Mouse (Mus musculus) neural tube, embryonic 15.5 days (tissue): ENCODE data around the gene Gm13290. TPM values are rescaled to one million over a fixed set of nuclear protein-coding genes. Genes with fewer than 3 reads are reported as not detected.
"Not testable (repeated sequence)": the region's sequence is repeated elsewhere in the genome, so short reads cannot be mapped to it uniquely, and the experiment has no call there.

Experiments
- ATAC-seq: fragments of 200-750 bp; cut with Nextera tagmentation; 2 replicates; pipeline ENCODE4 v1.8.0; 2017; ENCODE audit warnings: mild to moderate bottlenecking, moderate TSS enrichment, moderate library complexity; ENCODE audit not compliant: low FRiP score
- H3K27ac ChIP-seq: fragments of 300-500 bp; sonication (generic); replicated peaks from 2 replicates; pipeline ENCODE4 v1.5.1; 2015; ENCODE audit warnings: mild to moderate bottlenecking, inconsistent platforms
- H3K27me3 ChIP-seq: fragments of 300-500 bp; sonication (generic); replicated peaks from 2 replicates; pipeline ENCODE4 v1.6.1; 2015; ENCODE audit warnings: inconsistent platforms
- H3K36me3 ChIP-seq: fragments of 300-500 bp; sonication (generic); 2 replicates; pipeline ENCODE4 v1.6.1; 2015; ENCODE audit warnings: inconsistent platforms
- H3K4me1 ChIP-seq: fragments of 300-500 bp; sonication (generic); 2 replicates; pipeline ENCODE4 v1.6.1; 2015; ENCODE audit warnings: inconsistent platforms
- H3K4me2 ChIP-seq: fragments of 300-500 bp; sonication (generic); 2 replicates; pipeline ENCODE4 v1.6.1; 2015; ENCODE audit warnings: inconsistent platforms, mild to moderate bottlenecking, moderate library complexity
- H3K4me3 ChIP-seq: fragments of 300-500 bp; sonication (generic); replicated peaks from 2 replicates; pipeline ENCODE4 v1.5.1; 2015; ENCODE audit warnings: mild to moderate bottlenecking, inconsistent platforms
- H3K9ac ChIP-seq: fragments of 300-500 bp; sonication (generic); replicated peaks from 2 replicates; pipeline ENCODE4 v1.6.1; 2015; ENCODE audit warnings: mild to moderate bottlenecking, inconsistent platforms
- H3K9me3 ChIP-seq: fragments of 300-500 bp; sonication (generic); replicated peaks from 2 replicates; pipeline ENCODE4 v1.6.1; 2016; ENCODE audit warnings: inconsistent platforms
- WGBS: fragments of 180-500 bp; shearing (Covaris S2); methylation state at CpG from one replicate; pipeline ENCODE4 v1.1.7; 2015; ENCODE audit warnings: mixed read lengths; 5-methylcytosine and 5-hydroxymethylcytosine counted together
- polyA plus RNA-seq: library from polyadenylated mRNA; unstranded; fragments of >200 nt; fragmentation: Nextera tagmentation; extraction: Ambion mirVana; gene quantifications from 2 replicates; pipeline ENCODE4 v1.2.1, GENCODE M21; 2015

Gene Gm13290
- polyA plus RNA-seq, 1 experiment from 2014 or later, result not detected

- H3K9me3 ChIP-seq, H3K27ac ChIP-seq, H3K4me1 ChIP-seq, ATAC-seq, H3K4me3 ChIP-seq, H3K27me3 ChIP-seq, H3K9ac ChIP-seq, H3K4me2 ChIP-seq, H3K36me3 ChIP-seq: not testable (repeated sequence)
- WGBS, result 0% methylated on average over 1 of the region's 28 CpGs
Observed at GRCm38 (mm10) chr4:88788402-88788801, 14.8 kb downstream of the Gm13290 start, which contains the start of gene Gm13277. Gene Gm13277, plus strand, starts transcription at chr4:88788632.

DNA sequence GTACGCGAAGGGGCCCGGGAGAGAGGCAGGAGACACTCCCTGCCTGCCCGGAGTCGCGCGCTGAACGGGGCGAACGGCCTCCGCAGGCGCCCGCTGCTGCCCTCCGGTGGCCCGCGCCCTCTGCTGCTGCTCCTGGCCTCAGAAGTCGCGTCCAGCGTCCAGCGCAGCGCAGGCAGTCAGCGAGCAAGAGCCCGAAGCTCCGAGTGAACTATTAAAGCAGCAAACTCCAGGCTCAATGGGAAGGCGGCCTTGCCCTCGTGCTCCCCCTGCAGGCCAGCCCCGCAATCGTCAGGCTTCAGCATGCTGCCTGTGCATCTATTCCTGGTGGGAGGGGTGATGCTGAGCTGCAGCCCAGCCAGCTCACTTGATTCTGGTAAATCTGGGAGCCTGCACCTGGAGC lies 17.6 kb downstream of the Gm13290 start, which contains the start of gene Gm13278:
Gene Gm13278, plus strand, starts transcription at position 301 of the 400 bp plus-strand sequence.
- H3K9ac ChIP-seq, H3K27ac ChIP-seq, H3K36me3 ChIP-seq, H3K9me3 ChIP-seq, H3K4me1 ChIP-seq, H3K4me3 ChIP-seq, ATAC-seq, H3K4me2 ChIP-seq, H3K27me3 ChIP-seq: not testable (repeated sequence)
- no CpG with 5 or more reads among the region's 28 CpGs for WGBS

- not testable (repeated sequence) for H3K27me3 ChIP-seq, H3K27ac ChIP-seq, H3K4me3 ChIP-seq, ATAC-seq, H3K9ac ChIP-seq, H3K9me3 ChIP-seq, H3K4me1 ChIP-seq, H3K36me3 ChIP-seq, H3K4me2 ChIP-seq
- WGBS, result 0% methylated on average over 11 of the region's 52 CpGs
Observed at GRCm38 (mm10) chr4:88793936-88794675, 20.5 kb downstream of the Gm13290 start, which contains the start of gene Gm13275. Gene Gm13275, plus strand, starts transcription at chr4:88794487.

GRCm38 (mm10) chr4:88797097-88797496 lies 23.5 kb downstream of the Gm13290 start, which contains the start of gene Gm13279:
Gene Gm13279, plus strand, starts transcription at chr4:88797397.
- not testable (repeated sequence) for H3K4me3 ChIP-seq, H3K9me3 ChIP-seq, H3K36me3 ChIP-seq, H3K4me2 ChIP-seq, H3K9ac ChIP-seq, ATAC-seq, H3K4me1 ChIP-seq, H3K27me3 ChIP-seq, H3K27ac ChIP-seq
- WGBS, result no CpG with 5 or more reads among the region's 28 CpGs

DNA sequence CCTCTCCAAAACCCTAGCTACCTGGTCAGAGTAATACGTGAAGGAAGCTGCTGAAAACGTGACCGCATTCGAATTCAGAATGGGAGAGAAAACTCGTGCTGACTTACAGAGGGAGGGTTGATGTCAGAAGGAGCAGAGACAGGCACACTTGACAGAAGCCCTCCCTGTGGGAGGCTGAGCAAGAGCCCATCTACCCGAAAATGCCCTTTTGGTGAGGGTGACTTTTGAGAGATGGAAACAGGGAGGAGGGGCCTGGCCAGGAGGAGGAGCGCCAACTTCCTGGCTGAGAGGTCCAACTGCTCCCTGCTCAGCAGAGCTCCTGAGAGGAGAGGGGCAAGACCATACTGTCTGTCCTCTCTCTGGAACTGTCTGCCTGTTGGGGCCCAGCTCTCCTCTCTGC lies 25.7 kb downstream of the Gm13290 start, which contains the start of gene Gm13285:
Gene Gm13285, plus strand, starts transcription at position 301 of the 400 bp plus-strand sequence.
- not testable (repeated sequence) for H3K4me3 ChIP-seq, H3K27me3 ChIP-seq, ATAC-seq, H3K4me1 ChIP-seq, H3K27ac ChIP-seq, H3K9me3 ChIP-seq, H3K4me2 ChIP-seq, H3K36me3 ChIP-seq, H3K9ac ChIP-seq
- 13% methylated on average over 5 of the region's 7 CpGs for WGBS

GRCm38 (mm10) chr4:88802954-88803353 lies 29.3 kb downstream of the Gm13290 start, which contains the start of gene Gm13287:
Gene Gm13287, plus strand, starts transcription at chr4:88803254.
- H3K36me3 ChIP-seq, H3K9ac ChIP-seq, H3K27ac ChIP-seq, H3K27me3 ChIP-seq, H3K9me3 ChIP-seq, H3K4me1 ChIP-seq, H3K4me3 ChIP-seq, ATAC-seq, H3K4me2 ChIP-seq: not testable (repeated sequence)
- WGBS, result no CpG with 5 or more reads among the region's 29 CpGs

GRCm38 (mm10) chr4:88805231-88805630 lies 31.6 kb downstream of the Gm13290 start, which contains the start of gene Gm13288:
Gene Gm13288, plus strand, starts transcription at chr4:88805531.
- H3K27me3 ChIP-seq, H3K4me1 ChIP-seq, H3K9me3 ChIP-seq, ATAC-seq, H3K27ac ChIP-seq, H3K36me3 ChIP-seq, H3K9ac ChIP-seq: not testable (repeated sequence)
- H3K4me2 ChIP-seq, result peak within 1 kb of the TSS; percentile 52
- WGBS, result no CpG with 5 or more reads among the region's 8 CpGs
- peak within 1 kb of the TSS; percentile 21; the same call in 1 of the 2 replicates for H3K4me3 ChIP-seq

DNA sequence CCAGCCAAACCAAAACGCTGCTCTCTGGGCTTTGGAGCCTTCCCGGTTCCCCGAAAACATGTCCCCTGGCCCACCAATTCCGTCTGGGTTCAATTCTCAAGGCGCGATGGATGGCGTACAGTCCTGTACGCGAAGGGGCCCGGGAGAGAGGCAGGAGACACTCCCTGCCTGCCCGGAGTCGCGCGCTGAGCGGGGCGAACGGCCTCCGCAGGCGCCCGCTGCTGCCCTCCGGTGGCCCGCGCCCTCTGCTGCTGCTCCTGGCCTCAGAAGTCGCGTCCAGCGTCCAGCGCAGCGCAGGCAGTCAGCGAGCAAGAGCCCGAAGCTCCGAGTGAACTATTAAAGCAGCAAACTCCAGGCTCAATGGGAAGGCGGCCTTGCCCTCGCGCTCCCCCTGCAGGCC lies 32.1 kb downstream of the Gm13290 start:
- not testable (repeated sequence) for H3K4me1 ChIP-seq

GRCm38 (mm10) chr4:88815928-88816327 lies 42.3 kb downstream of the Gm13290 start, which contains the start of gene Ifna7:
Gene Ifna7, plus strand, starts transcription at chr4:88816228.
- H3K27me3 ChIP-seq, result no peaks in the 10 kb centered on the region
- no peaks in the 10 kb centered on the region for H3K4me1 ChIP-seq
- ATAC-seq, result no peak
- H3K36me3 ChIP-seq, result no peaks in the 10 kb centered on the region
- H3K4me3 ChIP-seq, result no peak within 1 kb of the TSS
- H3K9ac ChIP-seq, result no peak within 1 kb of the TSS
- H3K4me2 ChIP-seq, result no peak within 1 kb of the TSS
- H3K27ac ChIP-seq, result no peak within 1 kb of the TSS
- WGBS, result 71% methylated on average over 3 of the region's 3 CpGs
- no peaks in the 10 kb centered on the region for H3K9me3 ChIP-seq

More for the DNA sequence above, 32.1 kb downstream of the Gm13290 start:
- not testable (repeated sequence) for H3K27me3 ChIP-seq, H3K9ac ChIP-seq, ATAC-seq, H3K27ac ChIP-seq, H3K36me3 ChIP-seq, H3K9me3 ChIP-seq
- Histone ChIP-seq H3K4me3 (peak overlapping the region; percentile 21; the same call in 1 of the 2 replicates), H3K4me2 (peak overlapping the region; percentile 52)
- no CpG with 5 or more reads among the region's 34 CpGs for WGBS

DNA sequence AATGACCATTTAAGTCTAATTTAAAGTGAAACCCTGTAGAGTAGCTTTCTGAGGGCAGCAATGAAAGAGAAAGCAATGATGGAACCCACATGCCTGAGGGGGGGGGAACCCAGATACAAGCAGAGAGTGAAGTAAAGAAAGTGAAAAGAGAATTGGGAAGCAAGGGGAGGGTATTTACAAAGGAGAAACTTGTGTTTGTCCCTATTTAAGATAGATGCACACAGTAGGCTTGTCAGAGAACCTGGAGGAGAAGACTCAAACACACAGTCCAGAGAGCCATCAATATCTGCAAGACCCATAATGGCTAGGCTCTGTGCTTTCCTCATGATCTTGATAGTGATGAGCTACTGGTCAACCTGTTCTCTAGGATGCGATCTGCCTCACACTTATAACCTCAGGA lies 46.0 kb downstream of the Gm13290 start, which contains the start of gene Ifna11:
Gene Ifna11, plus strand, starts transcription at position 301 of the 400 bp plus-strand sequence.
- H3K4me2 ChIP-seq, result no peak within 1 kb of the TSS
- WGBS, result 85% methylated on average over 1 of the region's 1 CpGs
- no peaks in the 10 kb centered on the region for H3K27me3 ChIP-seq
- H3K9ac ChIP-seq, result no peak within 1 kb of the TSS
- H3K4me3 ChIP-seq, result no peak within 1 kb of the TSS
- H3K36me3 ChIP-seq, result no peaks in the 10 kb centered on the region
- no peaks in the 10 kb centered on the region for H3K4me1 ChIP-seq
- H3K9me3 ChIP-seq, result no peaks in the 10 kb centered on the region
- H3K27ac ChIP-seq, result no peak within 1 kb of the TSS
- no peak for ATAC-seq

DNA sequence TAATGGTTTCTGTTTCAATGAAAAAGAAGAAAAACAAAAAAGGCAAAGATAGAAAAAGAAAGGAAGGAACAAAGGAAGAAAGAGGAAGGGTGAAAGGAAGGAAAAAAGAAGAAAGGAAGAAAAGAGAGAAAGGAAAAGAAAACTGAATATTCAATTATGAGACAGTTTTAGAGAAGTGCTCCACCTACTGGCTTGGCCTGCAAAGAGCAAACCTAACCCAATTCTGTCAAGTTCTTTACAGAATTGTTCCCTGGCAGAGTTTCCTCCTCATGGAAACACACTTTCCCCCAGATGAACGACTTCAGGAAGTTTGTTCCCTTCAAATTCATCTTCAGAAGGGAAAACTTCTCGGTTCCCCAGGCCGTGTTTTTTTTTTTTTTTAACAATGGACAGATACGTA lies 49.4 kb downstream of the Gm13290 start:
- Histone ChIP-seq H3K27ac (no peak overlapping the region), H3K4me3 (no peak overlapping the region), H3K4me2 (no peak overlapping the region), H3K9me3 (no peaks in the 10 kb centered on the region), H3K36me3 (no peaks in the 10 kb centered on the region), H3K4me1 (no peaks in the 10 kb centered on the region), H3K9ac (no peak overlapping the region), H3K27me3 (no peaks in the 10 kb centered on the region)
- ATAC-seq, result no peak
- 18% methylated on average over 4 of the region's 4 CpGs for WGBS
